Mouse (Mus musculus) intestine, embryonic 14.5 days (tissue): ENCODE measurements at regions not wholly inside any gene's neighbourhood (a gene's known extent, or its start where the extent isn't known, plus 50 kb on each side); places are given as distances from the start of the nearest gene placed in this dataset.

Experiments used
- ATAC-seq: fragments of 200-750 bp; cut with Nextera tagmentation; replicated peaks from 2 replicates; pipeline ENCODE4 v1.8.0; 2017; ENCODE audit warnings: low read depth, moderate number of reproducible peaks, moderate TSS enrichment, moderate library complexity; ENCODE audit not compliant: low FRiP score, low TSS enrichment
- DNase-seq: peaks from one replicate; pipeline ENCODE4 v3.0.0-alpha.2; 2018; ENCODE audit warnings: low spot score
- H3K27ac ChIP-seq: fragments of 300-500 bp; sonication (generic); 2 replicates; pipeline ENCODE4 v1.5.1; 2014; ENCODE audit warnings: low read depth, mild to moderate bottlenecking, control low read depth
- H3K27me3 ChIP-seq: fragments of 300-500 bp; sonication (generic); replicated peaks from 2 replicates; pipeline ENCODE4 v1.6.1; 2014; ENCODE audit warnings: low read length, control low read depth; ENCODE audit not compliant: control insufficient read depth, insufficient read depth
- H3K36me3 ChIP-seq: fragments of 300-500 bp; sonication (generic); 2 replicates; pipeline ENCODE4 v1.6.1; 2014; ENCODE audit warnings: low read length, control low read depth; ENCODE audit not compliant: control insufficient read depth, insufficient read depth
- H3K4me1 ChIP-seq: fragments of 300-500 bp; sonication (generic); replicated peaks from 2 replicates; pipeline ENCODE4 v1.6.1; 2014; ENCODE audit warnings: low read length, control low read depth, mixed read lengths; ENCODE audit not compliant: control insufficient read depth, insufficient read depth
- H3K4me2 ChIP-seq: fragments of 300-500 bp; sonication (generic); 2 replicates; pipeline ENCODE4 v1.6.1; 2014; ENCODE audit warnings: low read length
- H3K4me3 ChIP-seq: fragments of 300-500 bp; sonication (generic); 2 replicates; pipeline ENCODE4 v1.5.1; 2014; ENCODE audit warnings: low read depth, low read length, control low read depth, mixed read lengths
- H3K9ac ChIP-seq: fragments of 300-500 bp; sonication (generic); 2 replicates; pipeline ENCODE4 v1.6.1; 2014; ENCODE audit warnings: mild to moderate bottlenecking, low read length
- H3K9me3 ChIP-seq: fragments of 300-500 bp; sonication (generic); 2 replicates; pipeline ENCODE4 v1.6.1; 2016; ENCODE audit warnings: low read length, control low read depth; ENCODE audit not compliant: control insufficient read depth
- WGBS: fragments of 180-500 bp; shearing (Covaris S2); extraction: QIAGEN DNeasy Blood & Tissue Kit; methylation state at CpG from one replicate; pipeline ENCODE4 v1.1.7; 2014; 5-methylcytosine and 5-hydroxymethylcytosine counted together

GRCm38 (mm10) chr19:50910674-50911073 is 232.2 kb upstream of the Sorcs1 start:
- Histone ChIP-seq H3K9ac (no peak overlapping the region), H3K4me1 (no peaks in the 10 kb centered on the region)
- 85% methylated on average over 1 of the region's 1 CpGs for WGBS

GRCm38 (mm10) chr19:50908751-50909150 is 230.3 kb upstream of the Sorcs1 start:
- Histone ChIP-seq H3K27ac (no peak overlapping the region), H3K9me3 (no peaks in the 10 kb centered on the region), H3K9ac (no peak overlapping the region), H3K4me2 (no peak overlapping the region), H3K27me3 (no peaks in the 10 kb centered on the region), H3K4me3 (no peak overlapping the region), H3K36me3 (no peaks in the 10 kb centered on the region), H3K4me1 (no peaks in the 10 kb centered on the region)
- no peak for DNase-seq
- ATAC-seq, result no peak
- 78% methylated on average over 4 of the region's 4 CpGs for WGBS

More at GRCm38 (mm10) chr19:50910674-50911073, 232.2 kb upstream of the Sorcs1 start:
- H3K4me2 ChIP-seq, result no peak overlapping the region
- no peaks in the 10 kb centered on the region for H3K27me3 ChIP-seq
- no peak for ATAC-seq
- H3K36me3 ChIP-seq, result no peaks in the 10 kb centered on the region
- no peak for DNase-seq
- no peaks in the 10 kb centered on the region for H3K9me3 ChIP-seq
- no peak overlapping the region for H3K27ac ChIP-seq
- no peak overlapping the region for H3K4me3 ChIP-seq

GRCm38 (mm10) chr19:50893755-50894154 is 215.3 kb upstream of the Sorcs1 start:
- ATAC-seq (no peak), DNase-seq (no peak)
- Histone ChIP-seq H3K4me1 (no peaks in the 10 kb centered on the region), H3K4me2 (no peak overlapping the region), H3K4me3 (no peak overlapping the region), H3K36me3 (no peaks in the 10 kb centered on the region), H3K27ac (no peak overlapping the region), H3K9ac (no peak overlapping the region), H3K9me3 (no peaks in the 10 kb centered on the region), H3K27me3 (no peaks in the 10 kb centered on the region)
- 80% methylated on average over 3 of the region's 3 CpGs for WGBS

- no peak overlapping the region for H3K27ac ChIP-seq
- H3K4me3 ChIP-seq, result no peak overlapping the region
- no peak overlapping the region for H3K9ac ChIP-seq
- DNase-seq (no peak), ATAC-seq (no peak)
- H3K9me3 ChIP-seq, result no peaks in the 10 kb centered on the region
- no peaks in the 10 kb centered on the region for H3K27me3 ChIP-seq
- 76% methylated on average over 4 of the region's 4 CpGs for WGBS
- no peak overlapping the region for H3K4me2 ChIP-seq
- H3K4me1 ChIP-seq, result no peaks in the 10 kb centered on the region
- H3K36me3 ChIP-seq, result no peaks in the 10 kb centered on the region
Measured at GRCm38 (mm10) chr19:50872661-50873060, 194.2 kb upstream of the Sorcs1 start.

DNA sequence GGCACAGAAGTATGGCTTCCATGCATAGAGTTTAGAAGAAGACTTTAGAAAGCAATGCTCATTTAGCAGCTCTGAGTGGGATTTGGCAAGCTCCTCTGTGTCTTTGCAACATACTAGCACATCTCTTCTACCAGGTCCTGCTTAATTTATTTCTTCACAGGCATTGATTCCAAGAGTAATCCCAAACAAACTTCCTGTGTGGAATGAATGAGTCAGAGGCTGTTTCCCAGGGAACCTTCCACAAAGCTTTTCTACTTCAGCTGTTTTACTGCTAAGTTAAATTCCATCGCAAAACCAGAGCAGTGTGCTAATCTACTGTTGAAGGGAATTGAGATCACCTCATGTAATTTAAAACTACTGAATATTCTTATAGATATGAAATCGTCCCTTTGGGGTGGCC is 193.7 kb upstream of the Sorcs1 start:
- Histone ChIP-seq H3K4me3 (no peak overlapping the region), H3K9me3 (no peaks in the 10 kb centered on the region), H3K9ac (no peak overlapping the region), H3K27ac (no peak overlapping the region), H3K4me1 (no peaks in the 10 kb centered on the region), H3K27me3 (no peaks in the 10 kb centered on the region), H3K36me3 (no peaks in the 10 kb centered on the region), H3K4me2 (no peak overlapping the region)
- DNase-seq (no peak), ATAC-seq (no peak)
- 60% methylated on average over 2 of the region's 2 CpGs for WGBS

GRCm38 (mm10) chr19:50854854-50855253 is 176.4 kb upstream of the Sorcs1 start:
- no peaks in the 10 kb centered on the region for H3K27me3 ChIP-seq
- H3K36me3 ChIP-seq, result no peaks in the 10 kb centered on the region
- H3K27ac ChIP-seq, result no peak overlapping the region
- no peaks in the 10 kb centered on the region for H3K4me1 ChIP-seq
- DNase-seq (no peak), ATAC-seq (no peak)
- no peak overlapping the region for H3K9ac ChIP-seq
- H3K4me3 ChIP-seq, result no peak overlapping the region
- H3K9me3 ChIP-seq, result no peaks in the 10 kb centered on the region
- 77% methylated on average over 1 of the region's 1 CpGs for WGBS
- H3K4me2 ChIP-seq, result no peak overlapping the region

DNA sequence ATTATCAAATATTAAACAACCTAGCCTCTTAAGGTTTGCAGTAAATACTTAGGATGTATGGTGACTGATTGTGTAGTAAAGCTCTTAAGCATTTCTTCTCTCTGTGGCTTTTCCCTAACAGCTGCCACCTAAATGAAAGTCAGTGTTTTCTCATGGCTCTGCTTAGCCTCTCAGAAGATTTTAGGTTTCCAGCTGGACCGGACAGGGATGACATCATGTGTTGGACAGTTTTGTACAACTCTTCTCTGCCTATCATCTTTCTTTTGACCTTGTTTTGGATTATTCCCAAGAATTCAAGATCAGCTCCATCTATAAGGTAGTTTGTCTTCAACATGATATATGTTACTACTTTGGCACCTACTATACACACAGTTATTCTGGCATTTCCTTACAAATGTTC is 162.1 kb upstream of the Sorcs1 start:
- Histone ChIP-seq H3K27ac (no peak overlapping the region), H3K4me1 (no peaks in the 10 kb centered on the region), H3K36me3 (no peaks in the 10 kb centered on the region), H3K4me3 (no peak overlapping the region), H3K9ac (no peak overlapping the region), H3K4me2 (no peak overlapping the region), H3K9me3 (no peaks in the 10 kb centered on the region), H3K27me3 (no peaks in the 10 kb centered on the region)
- ATAC-seq, result no peak
- DNase-seq, result no peak
- 45% methylated on average over 1 of the region's 1 CpGs for WGBS
